Mouse (Mus musculus) lung, adult 10 weeks (tissue): ENCODE measurements around the gene Ssxb6. TPM values are rescaled to one million over a fixed set of nuclear protein-coding genes. Genes with fewer than 3 reads are reported as not detected.

Experiments used
- polyA plus RNA-seq: library from polyadenylated mRNA; stranded (reverse); fragments of 350-450 nt; fragmentation: Illumina TruSeq; extraction: RNeasy Lipid Tissue Mini Kit (QIAGEN cat#74804); gene quantifications from one replicate; pipeline ENCODE4 v1.2.3, GENCODE M21; 2014; ENCODE audit warnings: low read depth, low replicate concordance; ENCODE audit not compliant: insufficient read depth

The Ssxb6 gene
- polyA plus RNA-seq, result not detected

GRCm38 (mm10) chrX:8548155-8548554 is at the start of gene Ssxb6:
Gene Ssxb6, minus strand, starts transcription at chrX:8548255.

GRCm38 (mm10) chrX:8591716-8592115 is 43.7 kb upstream of the Ssxb6 start, which contains the start of gene Ssxb3:
Gene Ssxb3, minus strand, starts transcription at chrX:8591816.

GRCm38 (mm10) chrX:8524854-8525253 is 23.2 kb downstream of the Ssxb6 start, which contains the start of gene Gm14459:
Gene Gm14459, minus strand, starts transcription at chrX:8524954.

Other genes starting within 250 kb of the Ssxb6 start
- not detected for gene Ssxb10, start 220.8 kb downstream of the Ssxb6 start, polyA plus RNA-seq
- not detected for gene Ssxb9, start 181.3 kb downstream of the Ssxb6 start, polyA plus RNA-seq
- gene Ssxb1, start 134.9 kb downstream of the Ssxb6 start, polyA plus RNA-seq, result not detected
- not detected for gene Ssxb2, start 86.5 kb downstream of the Ssxb6 start, polyA plus RNA-seq
- not detected for gene Gm14459, start 23.3 kb downstream of the Ssxb6 start, polyA plus RNA-seq
- gene Ssxb3, start 43.6 kb upstream of the Ssxb6 start, polyA plus RNA-seq, result not detected
- not detected for gene Ssxb8, start 142.6 kb upstream of the Ssxb6 start, polyA plus RNA-seq
- gene Ssx9, start 200.2 kb upstream of the Ssxb6 start, polyA plus RNA-seq, result not detected